Mouse (Mus musculus) kidney, embryonic 14.5 days (tissue): ENCODE data around the gene Setd1b. TPM values are rescaled to one million over a fixed set of nuclear protein-coding genes. Genes with fewer than 3 reads are reported as not detected.

Source experiments
- ATAC-seq: fragments of 200-750 bp; cut with Nextera tagmentation; 2 replicates; pipeline ENCODE4 v1.8.0; 2017; ENCODE audit warnings: moderate number of reproducible peaks, mild to moderate bottlenecking, moderate TSS enrichment, moderate library complexity; ENCODE audit not compliant: low FRiP score, low TSS enrichment
- H3K27ac ChIP-seq: fragments of 300-500 bp; sonication (generic); 2 replicates; pipeline ENCODE4 v1.5.1; 2014; ENCODE audit warnings: low read depth, mild to moderate bottlenecking, low read length, moderate library complexity, mixed read lengths
- H3K27me3 ChIP-seq: fragments of 300-500 bp; sonication (generic); 2 replicates; pipeline ENCODE4 v1.6.1; 2014; ENCODE audit warnings: mild to moderate bottlenecking, low read length; ENCODE audit not compliant: control insufficient read depth, insufficient read depth
- H3K36me3 ChIP-seq: fragments of 300-500 bp; sonication (generic); 2 replicates; pipeline ENCODE4 v1.6.1; 2014; ENCODE audit warnings: low read length, mixed read lengths; ENCODE audit not compliant: control insufficient read depth, insufficient read depth
- H3K4me1 ChIP-seq: fragments of 300-500 bp; sonication (generic); 2 replicates; pipeline ENCODE4 v1.6.1; 2014; ENCODE audit warnings: low read length, mixed read lengths; ENCODE audit not compliant: control insufficient read depth, insufficient read depth
- H3K4me2 ChIP-seq: fragments of 300-500 bp; sonication (generic); replicated peaks from 2 replicates; pipeline ENCODE4 v1.6.1; 2014; ENCODE audit warnings: low read depth, mild to moderate bottlenecking, low read length
- H3K4me3 ChIP-seq: fragments of 300-500 bp; sonication (generic); 2 replicates; pipeline ENCODE4 v1.5.1; 2014; ENCODE audit warnings: mild to moderate bottlenecking, low read length
- H3K9ac ChIP-seq: fragments of 300-500 bp; sonication (generic); 2 replicates; pipeline ENCODE4 v1.6.1; 2014; ENCODE audit warnings: low read depth, mild to moderate bottlenecking, low read length, moderate library complexity
- H3K9me3 ChIP-seq: fragments of 300-500 bp; sonication (generic); 2 replicates; pipeline ENCODE4 v1.6.1; 2016; ENCODE audit warnings: low read length; ENCODE audit not compliant: control insufficient read depth
- WGBS: fragments of 180-500 bp; shearing (Covaris S2); extraction: QIAGEN DNeasy Blood & Tissue Kit; methylation state at CpG from one replicate; pipeline ENCODE4 v1.1.7; 2014; 5-methylcytosine and 5-hydroxymethylcytosine counted together
- polyA plus RNA-seq: library from polyadenylated mRNA; unstranded; fragments of >200 nt; fragmentation: Nextera tagmentation; extraction: Ambion mirVana; gene quantifications from 2 replicates; pipeline ENCODE4 v1.2.1, GENCODE M21; 2014

The Setd1b gene
- polyA plus RNA-seq, 1 experiment from 2014 or later: 16.7 TPM

DNA sequence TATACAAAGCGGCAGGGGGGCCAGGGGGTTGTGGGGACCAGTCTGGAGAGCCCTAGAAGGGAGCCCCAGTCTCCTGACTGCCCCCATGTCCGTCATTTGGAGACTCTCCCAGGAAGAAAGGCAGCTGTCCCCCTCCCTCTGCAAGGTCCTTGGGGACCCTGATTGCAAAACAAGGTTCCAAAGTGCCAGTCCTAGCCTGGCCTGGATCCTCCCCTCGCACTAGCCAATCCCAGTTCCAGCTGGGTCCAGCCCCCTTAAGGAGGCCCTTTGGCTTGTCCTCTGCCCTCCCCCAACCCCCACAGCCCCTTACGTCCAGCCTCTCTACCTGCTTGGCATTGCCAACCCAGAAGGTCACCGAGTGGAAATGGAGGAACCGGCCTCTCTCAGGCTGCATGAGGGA lies 39.5 kb downstream of the Setd1b start:
- H3K27ac ChIP-seq: no peak overlapping the region

DNA sequence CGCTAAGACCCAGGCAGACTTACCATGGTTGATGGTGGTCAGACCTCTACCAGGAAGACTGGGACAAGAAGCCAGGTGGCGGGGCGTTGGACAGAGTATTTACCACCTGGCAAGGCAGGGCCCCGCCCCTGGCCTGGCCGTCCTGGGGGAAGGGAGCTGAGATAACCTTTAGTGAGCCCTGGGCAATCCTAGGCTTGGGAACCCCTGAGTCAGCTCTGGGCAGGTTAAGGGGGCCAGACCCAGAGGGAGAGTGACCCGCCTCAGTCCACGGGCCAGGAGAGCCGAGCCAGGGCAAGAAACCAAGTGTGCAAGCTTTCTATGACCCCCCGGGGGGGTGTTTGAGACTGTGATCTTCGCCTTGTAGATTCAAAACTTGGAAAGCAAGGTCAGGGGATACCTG lies 40.7 kb downstream of the Setd1b start, which contains the start of gene Hpd:
Hpd (minus strand) TSS at position 77 of the 400 bp plus-strand sequence.
- Histone ChIP-seq H3K36me3 (no peaks in the 10 kb centered on the region), H3K4me3 (no peak within 1 kb of the TSS), H3K4me1 (no peaks in the 10 kb centered on the region), H3K9me3 (no peaks in the 10 kb centered on the region), H3K27me3 (no peaks in the 10 kb centered on the region), H3K4me2 (no peak within 1 kb of the TSS), H3K27ac (no peak within 1 kb of the TSS), H3K9ac (no peak within 1 kb of the TSS)
- 83% methylated on average over 10 of the region's 10 CpGs for WGBS
- ATAC-seq: no peak

More for the DNA sequence above, 39.5 kb downstream of the Setd1b start:
- 74% methylated on average over 6 of the region's 6 CpGs for WGBS
- H3K27me3 ChIP-seq: no peaks in the 10 kb centered on the region
- no peak overlapping the region for H3K9ac ChIP-seq
- ATAC-seq: no peak
- no peaks in the 10 kb centered on the region for H3K36me3 ChIP-seq
- H3K9me3 ChIP-seq: no peaks in the 10 kb centered on the region
- H3K4me2 ChIP-seq: no peak overlapping the region
- H3K4me3 ChIP-seq: no peak overlapping the region
- H3K4me1 ChIP-seq: no peaks in the 10 kb centered on the region

DNA sequence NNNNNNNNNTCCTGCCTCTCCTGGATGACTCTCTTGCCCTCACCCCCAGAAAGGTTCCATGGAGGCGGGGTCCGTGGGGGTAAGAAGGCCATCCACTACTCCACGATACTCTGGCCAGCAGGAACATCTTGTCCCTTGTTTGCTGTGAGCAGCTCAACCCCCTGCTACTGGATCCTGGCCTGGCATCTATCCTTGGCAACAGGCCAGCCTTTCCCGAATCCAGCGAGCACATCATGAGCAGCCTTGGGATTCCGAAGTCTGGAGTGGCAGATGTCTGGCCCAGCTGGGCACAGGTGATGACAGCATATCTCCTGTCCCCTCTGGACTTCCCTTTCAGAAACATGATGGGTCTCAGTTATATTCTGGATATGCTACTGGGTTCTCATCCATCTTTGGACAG lies 44.0 kb downstream of the Setd1b start:
- Histone ChIP-seq H3K9ac (no peak overlapping the region), H3K4me3 (no peak overlapping the region), H3K9me3 (no peaks in the 10 kb centered on the region), H3K4me1 (no peaks in the 10 kb centered on the region), H3K27me3 (no peaks in the 10 kb centered on the region), H3K4me2 (no peak overlapping the region), H3K27ac (no peak overlapping the region), H3K36me3 (no peaks in the 10 kb centered on the region)
- no peak for ATAC-seq
- WGBS: 91% methylated on average over 6 of the region's 6 CpGs

DNA sequence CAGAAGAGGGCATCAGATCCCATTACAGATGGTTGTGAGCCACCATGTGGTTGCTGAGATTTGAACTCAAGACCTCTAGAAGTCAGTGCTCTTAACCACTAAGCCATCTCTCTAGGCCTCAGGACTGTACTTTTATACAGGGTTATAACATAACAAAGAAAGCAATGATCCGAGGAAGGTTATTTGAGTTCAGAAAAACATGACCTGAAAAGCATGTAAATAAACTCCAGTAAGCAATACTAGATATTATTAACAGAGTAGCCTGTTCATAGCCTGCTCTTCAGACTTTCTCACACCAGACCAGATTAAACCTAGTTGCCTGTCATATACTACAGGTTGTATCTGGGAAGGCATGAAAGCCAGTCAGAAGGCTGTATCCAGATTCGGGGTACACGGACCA lies 45.3 kb downstream of the Setd1b start:
- H3K4me1 ChIP-seq: no peaks in the 10 kb centered on the region
- no peak overlapping the region for H3K4me2 ChIP-seq
- no peak overlapping the region for H3K4me3 ChIP-seq
- no peaks in the 10 kb centered on the region for H3K36me3 ChIP-seq
- WGBS: 86% methylated on average over 3 of the region's 3 CpGs
- no peak for ATAC-seq
- H3K9me3 ChIP-seq: no peaks in the 10 kb centered on the region
- no peak overlapping the region for H3K27ac ChIP-seq
- H3K27me3 ChIP-seq: no peaks in the 10 kb centered on the region
- H3K9ac ChIP-seq: no peak overlapping the region

GRCm38 (mm10) chr5:123190912-123191311 lies 48.9 kb downstream of the Setd1b start:
- 74% methylated on average over 3 of the region's 3 CpGs for WGBS
- Histone ChIP-seq H3K9me3 (no peaks in the 10 kb centered on the region), H3K36me3 (no peaks in the 10 kb centered on the region), H3K4me2 (no peak overlapping the region), H3K4me1 (no peaks in the 10 kb centered on the region), H3K4me3 (no peak overlapping the region), H3K9ac (no peak overlapping the region), H3K27ac (no peak overlapping the region), H3K27me3 (no peaks in the 10 kb centered on the region)
- no peak for ATAC-seq

GRCm38 (mm10) chr5:123191427-123191826 lies 49.4 kb downstream of the Setd1b start:
- H3K4me2 ChIP-seq: no peak overlapping the region
- no peak overlapping the region for H3K4me3 ChIP-seq
- H3K4me1 ChIP-seq: no peaks in the 10 kb centered on the region
- no peak overlapping the region for H3K9ac ChIP-seq
- H3K27ac ChIP-seq: no peak overlapping the region
- 85% methylated on average over 6 of the region's 6 CpGs for WGBS
- ATAC-seq: no peak
- H3K36me3 ChIP-seq: no peaks in the 10 kb centered on the region
- no peaks in the 10 kb centered on the region for H3K9me3 ChIP-seq
- no peaks in the 10 kb centered on the region for H3K27me3 ChIP-seq

DNA sequence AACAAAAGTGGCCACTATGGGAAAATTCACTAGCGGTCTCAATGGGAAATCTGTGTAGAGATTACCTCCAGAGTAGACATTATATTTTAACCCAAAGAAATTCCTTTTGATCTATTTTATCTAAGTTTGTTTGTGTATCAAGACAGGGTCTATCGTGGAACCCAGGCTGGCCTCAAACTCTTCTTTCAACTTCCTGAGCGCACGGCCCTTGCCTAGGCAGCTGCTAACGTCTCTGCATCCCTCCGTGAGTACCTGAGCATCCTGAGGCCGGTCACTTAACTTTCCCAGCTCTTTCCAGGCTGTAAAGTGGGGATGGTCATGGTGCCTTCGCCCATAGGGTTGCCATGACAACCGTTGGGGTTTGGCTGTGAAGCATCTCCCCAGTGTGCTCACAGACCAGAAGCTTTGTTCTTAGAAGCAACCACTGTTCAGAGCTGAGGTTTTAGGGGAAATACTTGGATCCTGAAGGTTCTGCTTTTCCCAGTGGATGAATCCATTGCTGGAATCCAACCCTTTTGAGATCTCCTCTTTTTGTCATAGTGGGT lies 50.7 kb downstream of the Setd1b start:
- ATAC-seq: no peak
- Histone ChIP-seq H3K36me3 (no peaks in the 10 kb centered on the region), H3K4me2 (no peak overlapping the region), H3K4me1 (no peaks in the 10 kb centered on the region), H3K27ac (no peak overlapping the region), H3K9me3 (no peaks in the 10 kb centered on the region), H3K27me3 (no peaks in the 10 kb centered on the region), H3K9ac (no peak overlapping the region), H3K4me3 (no peak overlapping the region)
- 54% methylated on average over 9 of the region's 9 CpGs for WGBS

GRCm38 (mm10) chr5:123193436-123193835 lies 51.4 kb downstream of the Setd1b start:
- 78% methylated on average over 5 of the region's 5 CpGs for WGBS
- Histone ChIP-seq H3K4me3 (no peak overlapping the region), H3K36me3 (no peaks in the 10 kb centered on the region), H3K27ac (no peak overlapping the region), H3K4me2 (no peak overlapping the region), H3K27me3 (no peaks in the 10 kb centered on the region), H3K4me1 (no peaks in the 10 kb centered on the region), H3K9me3 (no peaks in the 10 kb centered on the region), H3K9ac (no peak overlapping the region)
- ATAC-seq: no peak

DNA sequence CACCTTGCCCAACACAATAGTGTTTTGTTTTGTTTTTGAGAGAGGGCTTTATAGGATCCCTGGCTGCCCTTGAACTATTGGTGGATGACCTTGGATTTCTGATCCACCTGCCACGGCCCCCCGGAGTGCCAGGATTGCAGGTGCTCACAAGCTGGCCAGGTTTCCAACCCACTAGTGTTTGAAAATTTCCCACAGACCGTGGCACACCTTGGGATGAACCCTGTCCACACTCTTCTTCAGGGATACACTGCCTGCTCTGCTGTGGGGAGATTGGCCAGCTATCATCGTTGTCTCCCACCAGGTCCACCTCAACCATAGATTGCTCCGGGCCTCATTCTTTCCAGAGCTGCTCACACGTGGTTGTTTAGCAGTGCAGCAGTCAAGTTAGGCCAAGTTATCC lies 52.9 kb downstream of the Setd1b start:
- Histone ChIP-seq H3K36me3 (no peaks in the 10 kb centered on the region), H3K4me2 (no peak overlapping the region), H3K27ac (no peak overlapping the region), H3K9ac (no peak overlapping the region), H3K27me3 (no peaks in the 10 kb centered on the region), H3K9me3 (no peaks in the 10 kb centered on the region), H3K4me3 (no peak overlapping the region), H3K4me1 (no peaks in the 10 kb centered on the region)
- no peak for ATAC-seq
- 87% methylated on average over 6 of the region's 6 CpGs for WGBS
